In genomic region chr14:112917148-112917547, GRCm38 (mm10) we compare ENCODE assay signal across 14 mouse cellular contexts.
"Had no signal": no experiment of that assay in that cellular context is flagged by ENCODE, and none has a peak within 500 bp of the region (broad histone marks: within the 10 kb centered on the region; RNA-seq: fewer than 3 reads in every experiment).

No protein-coding gene starts in this region.

- DNase-seq: lung, adult 18-20 months; lung, embryonic 14.5 days; lung, postnatal 14 days; lung, postnatal 36 days; retina, postnatal 1 day; right cerebral cortex, adult 18-20 months; right cerebral cortex, postnatal 25 days; right cerebral cortex, postnatal 4 days; spleen, adult 18-20 months; thymus, adult 18-20 months; thymus, postnatal 14 days; thymus, postnatal 36 days had no signal

- ATAC-seq: midbrain, embryonic 13.5 days; midbrain, embryonic 15.5 days had no signal
